Mouse (Mus musculus) MEL (cell line): ENCODE data around the gene Gm20388.
"Not testable (repeated sequence)": the region's sequence is repeated elsewhere in the genome, so short reads cannot be mapped to it uniquely, and the experiment has no call there.

Experiments
- CTCF ChIP-seq, 3 experiments: IDR thresholded peaks in 2 of 3; conservative IDR thresholded peaks in 1 of 3; 2 replicates each; pipeline ENCODE4 v1.5.1; 2011 to 2012; ENCODE audit warnings: low read length in 3 of 3, low read depth in 2 of 3, mild to moderate bottlenecking in 2 of 3, improper control_type of control experiment in 1 of 3, inconsistent platforms in 1 of 3, mixed read lengths in 1 of 3, moderate library complexity in 1 of 3; ENCODE audit not compliant: control insufficient read depth in 1 of 3, insufficient read depth in 1 of 3, poor library complexity in 1 of 3, severe bottlenecking in 1 of 3
- E2F4 ChIP-seq: IDR thresholded peaks from 2 replicates; pipeline ENCODE4 v1.6.1; 2011; ENCODE audit warnings: low read depth, low read length, improper control_type of control experiment, borderline replicate concordance
- EP300 ChIP-seq, 2 experiments: IDR thresholded peaks; 2 replicates each; pipeline ENCODE4 v1.6.1; 2011; ENCODE audit warnings: improper control_type of control experiment in 2 of 2, low read length in 2 of 2, low read depth in 1 of 2, mild to moderate bottlenecking in 1 of 2
- GABPA ChIP-seq: IDR thresholded peaks from 2 replicates; pipeline ENCODE4 v1.6.1; 2012; ENCODE audit warnings: low read depth, mild to moderate bottlenecking, inconsistent platforms, low read length, improper control_type of control experiment, moderate library complexity
- GATA1 ChIP-seq: IDR thresholded peaks from 2 replicates; pipeline ENCODE4 v1.6.1; 2011; ENCODE audit warnings: low read depth, low read length, improper control_type of control experiment
- MAFK ChIP-seq: IDR thresholded peaks from 2 replicates; pipeline ENCODE4 v1.6.1; 2011; ENCODE audit warnings: low read depth, mild to moderate bottlenecking, low read length, improper control_type of control experiment, borderline replicate concordance
- MEF2A ChIP-seq: IDR thresholded peaks from 2 replicates; pipeline ENCODE4 v1.6.1; 2014; ENCODE audit warnings: low read depth, mild to moderate bottlenecking, inconsistent platforms, low read length, improper control_type of control experiment; ENCODE audit not compliant: poor library complexity, insufficient replicate concordance, severe bottlenecking; ENCODE audit errors: extremely low read depth
- POLR2A ChIP-seq, 2 experiments: IDR thresholded peaks; 2 replicates each; pipeline ENCODE4 v1.6.1; 2011 to 2012; ENCODE audit warnings: low read length in 2 of 2, mild to moderate bottlenecking in 2 of 2, control low read depth in 1 of 2, improper control_type of control experiment in 1 of 2, low read depth in 1 of 2, moderate library complexity in 1 of 2; ENCODE audit not compliant: control insufficient read depth in 1 of 2, insufficient read depth in 1 of 2, poor library complexity in 1 of 2
- USF2 ChIP-seq, 2 experiments: IDR thresholded peaks; 2 replicates each; pipeline ENCODE4 v1.6.1; 2011 to 2012; ENCODE audit warnings: improper control_type of control experiment in 2 of 2, low read length in 2 of 2, borderline replicate concordance in 1 of 2, inconsistent platforms in 1 of 2, low read depth in 1 of 2, mild to moderate bottlenecking in 1 of 2; ENCODE audit not compliant: insufficient read depth in 1 of 2
- ZKSCAN1 ChIP-seq: IDR thresholded peaks from 2 replicates; pipeline ENCODE4 v1.6.1; 2012; ENCODE audit warnings: low read depth, mild to moderate bottlenecking, inconsistent platforms, low read length, improper control_type of control experiment, moderate library complexity

GRCm38 (mm10) chr8:120803661-120804375 lies 893.2 kb downstream of the Gm20388 start:
- TF ChIP-seq CTCF (IDR thresholded peaks at IDR 0.05 in 2 of 3, conservative IDR thresholded peaks at IDR 0.05 in 1 of 3; ENCODE audit: control insufficient read depth in 1 of 3, insufficient read depth in 1 of 3, low read depth in 2 of 3, low read length in 3 of 3, poor library complexity in 1 of 3, severe bottlenecking in 1 of 3); POLR2A (IDR thresholded peaks at IDR 0.05; ENCODE audit: control insufficient read depth in 1 of 2, insufficient read depth in 1 of 2, low read depth in 1 of 2, low read length in 2 of 2, poor library complexity in 1 of 2); GATA1; MAFK; GABPA; ZKSCAN1; EP300 (IDR thresholded peaks at IDR 0.05; ENCODE audit: low read depth in 1 of 2, low read length in 2 of 2); MEF2A; USF2 (IDR thresholded peaks at IDR 0.05; ENCODE audit: borderline replicate concordance in 1 of 2, insufficient read depth in 1 of 2, low read depth in 1 of 2, low read length in 2 of 2); E2F4: not testable (repeated sequence)
